Mouse (Mus musculus) spleen, adult 18-20 months (tissue): ENCODE measurements at regions not wholly inside any gene's neighbourhood (a gene's known extent, or its start where the extent isn't known, plus 50 kb on each side); places are given as distances from the start of the nearest gene placed in this dataset.
"Not testable (repeated sequence)": the region's sequence is repeated elsewhere in the genome, so short reads cannot be mapped to it uniquely, and the experiment has no call there.

Source experiments
- DNase-seq, 2 experiments: peaks; one replicate each; pipeline ENCODE4 v3.0.0; 2022; ENCODE audit warnings: mixed read lengths in 2 of 2

DNA sequence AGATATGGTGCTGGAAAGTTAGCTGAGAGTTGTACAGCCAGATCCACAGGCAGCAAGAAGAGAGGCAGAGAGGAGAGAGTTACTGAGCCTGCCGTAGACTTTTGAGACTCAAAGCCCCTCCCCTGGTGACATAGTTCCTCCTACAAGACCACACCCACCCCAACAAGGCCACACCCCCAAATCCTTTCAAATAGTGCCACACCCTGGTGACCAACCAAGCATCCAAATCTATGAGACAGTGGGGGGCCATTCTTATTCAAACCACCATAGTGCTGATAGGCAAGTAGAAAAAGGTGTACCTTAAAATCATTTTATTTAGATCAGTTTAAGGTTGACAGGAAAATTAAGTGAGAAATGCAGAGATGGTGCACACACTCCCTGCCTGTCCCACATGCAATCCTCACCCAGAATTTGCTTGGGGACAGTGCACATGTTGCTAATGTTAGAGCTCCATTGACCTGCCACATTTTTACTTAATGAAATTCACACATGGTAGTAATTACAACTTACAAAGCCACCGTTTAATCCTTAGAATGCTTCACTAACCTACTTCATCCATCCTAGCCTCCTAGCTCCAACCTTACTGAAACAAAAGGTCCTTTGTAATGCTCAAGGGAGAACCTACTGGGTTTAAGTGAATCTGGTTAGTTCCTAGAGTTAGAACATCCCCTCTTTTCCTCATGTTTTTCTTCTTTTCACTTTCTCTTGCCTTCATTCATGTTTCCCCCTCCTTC, 86.5 kb downstream of the Phlda1 start:
- DNase-seq: no peak

DNA sequence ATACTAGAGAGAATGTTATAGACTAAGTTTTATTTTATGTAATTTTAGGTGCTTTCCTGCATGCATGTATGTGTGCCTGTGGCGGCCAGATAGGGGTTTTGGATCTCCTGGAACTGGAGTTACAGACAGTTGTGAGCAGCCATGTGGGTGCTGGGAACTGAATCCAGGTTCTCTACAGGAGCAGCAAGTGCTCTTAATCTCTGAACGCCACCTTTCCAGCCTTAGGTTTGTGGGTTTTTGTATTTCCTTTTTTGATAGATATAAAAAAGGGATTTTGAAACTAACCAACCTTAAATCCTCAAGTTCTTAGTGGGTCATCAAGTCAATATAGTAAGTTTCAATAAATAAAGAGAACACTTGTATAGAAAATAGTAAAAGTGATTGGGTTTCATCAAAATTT, 87.2 kb downstream of the Phlda1 start:
- no peak for DNase-seq

DNA sequence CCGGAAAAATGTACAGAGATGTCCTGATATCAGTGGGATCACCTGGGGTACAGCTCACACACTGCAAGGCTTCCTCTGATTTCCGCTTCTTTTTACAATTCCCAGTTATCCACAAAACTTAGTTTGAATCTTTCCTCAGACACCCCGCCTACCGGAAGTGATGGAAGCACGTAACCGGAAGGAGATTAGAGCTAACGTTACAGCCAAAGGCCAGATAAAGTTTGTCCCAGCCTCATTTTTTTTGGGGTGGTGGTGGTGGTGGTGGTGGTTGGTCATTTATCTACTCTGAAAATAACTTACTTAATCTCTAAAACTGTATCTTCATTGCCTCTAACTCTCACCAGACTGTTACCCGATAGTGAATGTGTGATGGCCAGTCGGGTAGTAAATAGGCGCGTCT, 88.1 kb downstream of the Phlda1 start:
- no peak for DNase-seq

DNA sequence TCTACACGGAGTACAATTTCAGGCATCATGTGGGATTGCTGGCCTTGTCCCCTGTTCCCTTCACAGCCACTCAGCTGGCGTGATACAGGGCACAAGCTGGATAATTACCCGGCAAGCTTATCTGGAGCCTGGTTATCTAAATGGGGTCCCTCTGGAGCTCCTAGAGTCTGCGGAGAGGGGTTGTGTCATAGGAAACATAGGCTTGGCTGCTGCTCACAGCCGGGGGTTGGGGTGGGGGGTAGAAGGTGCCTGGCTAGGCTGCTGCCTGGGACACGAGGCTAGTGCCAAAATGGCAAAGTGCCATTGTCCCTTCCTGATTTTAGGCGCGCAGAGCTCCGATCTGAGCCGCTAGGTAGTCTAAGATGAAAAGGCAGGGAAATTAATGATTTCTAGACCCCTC, 88.6 kb downstream of the Phlda1 start:
- DNase-seq: no peak

DNA sequence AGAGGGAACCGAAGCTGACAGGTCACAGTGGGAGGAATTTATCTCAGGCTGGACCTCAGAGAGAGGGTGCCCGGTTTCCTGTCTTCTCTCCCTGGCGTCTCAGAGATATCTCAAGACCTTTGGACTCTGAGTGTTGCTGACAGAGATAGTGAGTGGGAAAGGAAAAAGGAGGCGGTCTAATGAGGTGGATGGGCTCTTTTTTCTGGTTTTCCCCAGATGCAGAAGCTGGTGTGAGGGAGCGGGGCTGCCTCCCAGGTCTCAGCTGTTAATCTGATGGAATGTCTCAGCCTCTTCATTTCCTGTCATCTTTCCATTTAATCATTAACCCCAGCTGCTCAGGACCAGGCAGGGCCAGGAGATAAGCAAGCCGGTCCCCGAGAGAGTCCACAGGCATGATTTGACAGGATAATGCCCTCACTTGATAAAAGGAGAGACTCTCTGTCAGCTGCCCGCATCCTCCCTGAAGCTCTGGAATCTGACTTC, 89.5 kb downstream of the Phlda1 start:
- no peak for DNase-seq

DNA sequence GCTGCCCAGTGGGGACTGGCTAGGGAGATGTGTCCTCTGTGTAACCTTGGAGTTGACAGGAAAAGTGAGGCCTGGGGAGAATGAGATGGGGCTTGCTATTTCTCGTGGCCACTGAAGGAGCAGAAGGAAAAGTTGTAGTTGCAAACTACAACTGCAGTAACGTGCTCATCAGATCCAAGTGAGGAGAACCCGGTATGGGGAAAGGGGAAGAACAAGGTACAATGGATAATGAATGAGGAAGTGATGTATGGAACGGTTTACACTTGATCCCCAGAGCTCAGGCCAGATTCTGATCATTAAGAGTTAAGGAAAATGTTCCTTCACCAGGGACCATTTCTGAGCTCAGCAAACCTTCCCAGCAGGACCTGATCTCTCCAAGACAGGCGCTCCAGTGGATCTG, 92.6 kb downstream of the Phlda1 start:
- DNase-seq: no peak

DNA sequence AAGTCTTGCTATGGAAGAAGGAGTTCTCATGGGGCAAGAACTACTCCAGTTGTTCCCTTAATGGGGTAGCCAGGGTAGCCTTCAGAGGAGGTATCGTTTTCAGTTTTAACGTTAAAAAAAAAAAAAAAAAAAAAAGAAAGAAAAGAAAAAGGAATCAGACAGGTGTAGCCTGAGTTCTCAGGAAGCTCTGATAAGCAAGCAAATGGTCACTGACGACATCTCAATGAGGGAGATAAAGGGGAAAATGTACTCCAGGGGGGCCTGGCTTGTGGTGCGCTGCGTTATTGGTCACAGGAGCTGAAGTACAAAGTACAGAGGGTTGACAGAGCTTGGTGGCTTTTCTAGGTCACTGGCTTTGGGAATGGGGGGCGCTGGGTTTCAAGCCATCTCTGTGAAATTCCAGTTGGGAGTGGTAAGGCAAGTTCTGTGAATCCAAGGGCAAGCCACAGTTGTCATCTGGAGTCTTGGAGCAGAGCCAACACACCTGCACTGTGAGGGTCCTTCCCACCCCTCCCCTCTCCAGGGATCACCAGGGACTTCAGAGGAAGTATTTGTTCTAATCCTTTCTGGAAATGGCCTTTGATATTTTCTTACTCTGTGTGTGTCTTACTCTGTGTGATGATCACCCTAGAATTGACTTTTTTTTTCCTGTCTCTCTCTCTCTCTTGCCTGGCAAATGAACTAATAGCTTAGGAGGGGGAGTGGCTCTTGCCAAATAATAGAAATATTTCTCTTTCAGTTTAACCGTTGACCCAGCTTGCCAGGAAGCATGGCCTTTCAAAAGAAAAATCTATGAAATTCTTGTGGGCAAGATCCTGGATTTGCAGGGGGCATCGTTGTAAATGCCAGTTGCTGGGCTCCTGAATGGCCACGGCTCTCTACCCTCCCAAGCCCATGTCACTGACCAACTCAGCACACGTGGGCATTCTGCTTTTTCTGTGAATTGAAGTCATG, 93.5 kb downstream of the Phlda1 start:
- DNase-seq: no peak

DNA sequence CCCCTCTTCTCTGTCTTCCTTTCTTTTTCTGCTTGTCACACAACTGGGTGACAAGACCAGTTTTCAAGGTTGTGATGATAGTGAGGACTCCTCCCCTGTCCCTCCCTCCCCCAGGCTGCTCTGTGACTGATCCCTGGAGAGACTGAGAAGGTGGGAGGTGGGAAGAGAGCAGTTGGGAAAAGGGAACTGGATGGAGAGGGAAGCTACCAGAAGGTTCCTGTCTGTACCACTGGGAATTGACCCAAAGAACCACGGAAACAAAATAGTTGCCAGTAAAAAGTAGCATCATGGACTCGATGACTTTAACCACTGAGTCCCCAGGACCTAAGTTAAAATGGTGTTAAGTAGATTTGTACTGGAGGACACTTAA, 94.2 kb downstream of the Phlda1 start:
- no peak for DNase-seq

DNA sequence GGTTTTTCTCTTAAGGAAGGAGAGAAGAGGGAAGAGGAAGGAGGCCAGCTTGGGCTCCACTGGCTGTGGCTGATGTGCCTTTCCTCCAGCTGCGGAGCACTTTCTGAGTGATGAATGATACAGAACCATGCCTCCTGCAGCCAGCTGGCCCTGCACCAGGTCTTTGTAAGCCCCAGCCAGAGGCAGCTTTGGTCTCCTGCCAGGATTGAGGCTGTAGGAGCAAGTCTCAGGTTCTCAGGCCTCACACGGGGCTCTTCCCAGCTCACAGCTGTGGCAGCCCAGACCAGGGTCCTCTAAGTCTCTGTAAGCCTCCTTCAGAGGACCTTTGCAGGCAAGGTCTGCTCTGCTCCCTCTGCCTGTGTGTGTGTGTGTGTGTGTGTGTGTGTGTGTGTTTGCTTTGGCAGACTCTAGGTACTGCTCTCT, 94.6 kb downstream of the Phlda1 start:
- peak in 1 of 2 experiments; percentile 8 for DNase-seq

DNA sequence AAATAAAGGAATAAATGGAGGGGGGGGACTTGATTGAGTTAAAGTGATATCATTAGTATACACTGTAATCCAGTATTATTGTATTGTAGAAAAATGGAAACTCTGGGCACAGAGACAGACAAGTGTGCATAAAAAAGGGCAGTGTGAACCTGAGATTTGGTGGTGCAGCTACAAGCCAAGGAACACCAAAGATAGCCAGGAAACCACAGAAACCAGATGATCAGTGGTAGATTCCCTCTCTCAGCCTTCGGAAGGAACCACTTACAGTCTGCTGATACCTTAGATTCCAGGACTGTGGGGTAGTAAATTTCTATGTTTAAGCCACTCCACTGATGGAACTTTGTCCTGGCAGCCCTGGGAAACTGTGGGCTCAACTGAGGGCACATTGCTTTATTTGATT, 97.1 kb downstream of the Phlda1 start:
- no peak for DNase-seq

DNA sequence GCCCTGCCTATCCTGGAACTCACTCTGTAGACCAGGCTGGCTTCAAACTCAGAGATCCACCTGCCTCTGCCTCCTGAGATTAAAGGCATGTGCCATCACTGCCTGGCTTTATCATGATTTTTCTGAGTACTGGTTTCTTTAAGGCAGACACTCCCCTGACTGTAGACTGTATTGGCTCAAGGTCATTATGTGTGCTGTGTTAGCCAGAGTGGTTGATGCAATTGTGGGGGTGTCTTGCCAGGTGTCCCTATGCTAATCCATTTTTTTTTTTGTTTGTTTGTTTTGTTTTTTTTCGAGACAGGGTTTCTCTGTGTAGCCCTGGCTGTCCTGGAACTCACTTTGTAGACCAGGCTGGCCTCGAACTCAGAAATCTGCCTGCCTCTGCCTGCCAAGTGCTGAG, 101.3 kb downstream of the Phlda1 start:
- DNase-seq: not testable (repeated sequence)

DNA sequence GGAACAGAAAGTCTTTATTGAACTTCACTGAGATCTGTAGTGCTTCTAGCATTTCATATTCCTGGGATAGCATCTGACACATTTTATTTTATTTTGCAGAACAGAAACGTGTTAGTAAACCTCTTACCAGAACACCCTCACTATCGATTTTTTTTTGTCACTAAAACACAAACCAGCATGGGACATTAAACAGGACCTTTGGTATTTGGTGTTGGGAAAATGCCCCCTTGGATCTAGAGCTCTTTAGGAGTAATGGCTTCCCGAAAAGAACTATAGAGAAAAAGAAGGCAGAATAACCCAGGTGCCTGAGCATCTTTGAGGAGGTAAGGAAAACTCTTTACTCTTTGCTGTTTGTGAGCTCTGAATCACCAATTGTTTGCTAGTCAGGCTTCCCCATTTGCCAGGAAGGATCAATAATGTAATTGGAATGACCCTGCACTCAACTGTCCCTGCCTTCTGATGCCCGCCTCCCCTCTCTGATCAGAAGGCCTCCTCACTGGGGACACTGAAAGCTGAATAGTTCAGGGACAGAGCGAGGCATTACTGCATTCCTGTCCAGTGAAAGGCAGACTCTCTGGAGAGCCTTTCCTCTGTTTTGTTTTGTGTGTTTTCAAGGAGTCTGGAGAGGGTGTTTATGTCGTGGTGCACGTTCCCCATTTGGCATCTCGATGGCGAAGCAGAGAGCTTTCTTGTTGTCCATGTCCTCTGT, 102.5 kb downstream of the Phlda1 start:
- no peak for DNase-seq

DNA sequence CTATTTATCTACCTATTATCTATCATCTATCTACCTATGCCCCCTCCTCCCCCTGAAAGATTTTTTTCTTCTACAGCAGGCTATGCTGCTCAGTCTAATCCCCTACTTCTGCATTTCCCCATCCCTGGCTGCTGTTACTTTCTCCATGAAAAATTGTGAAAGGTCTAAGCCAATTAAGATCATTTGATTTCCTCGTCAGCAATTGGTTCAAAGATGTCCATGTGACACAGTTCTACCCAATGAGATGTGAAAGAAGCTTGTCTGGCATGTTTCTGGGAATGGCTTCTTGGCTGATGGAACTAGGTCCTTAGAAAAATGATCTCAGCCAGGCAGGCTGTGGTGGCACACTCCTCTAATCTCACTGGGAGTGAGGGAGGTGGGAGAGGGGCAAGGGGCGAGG, 103.8 kb downstream of the Phlda1 start:
- no peak for DNase-seq

DNA sequence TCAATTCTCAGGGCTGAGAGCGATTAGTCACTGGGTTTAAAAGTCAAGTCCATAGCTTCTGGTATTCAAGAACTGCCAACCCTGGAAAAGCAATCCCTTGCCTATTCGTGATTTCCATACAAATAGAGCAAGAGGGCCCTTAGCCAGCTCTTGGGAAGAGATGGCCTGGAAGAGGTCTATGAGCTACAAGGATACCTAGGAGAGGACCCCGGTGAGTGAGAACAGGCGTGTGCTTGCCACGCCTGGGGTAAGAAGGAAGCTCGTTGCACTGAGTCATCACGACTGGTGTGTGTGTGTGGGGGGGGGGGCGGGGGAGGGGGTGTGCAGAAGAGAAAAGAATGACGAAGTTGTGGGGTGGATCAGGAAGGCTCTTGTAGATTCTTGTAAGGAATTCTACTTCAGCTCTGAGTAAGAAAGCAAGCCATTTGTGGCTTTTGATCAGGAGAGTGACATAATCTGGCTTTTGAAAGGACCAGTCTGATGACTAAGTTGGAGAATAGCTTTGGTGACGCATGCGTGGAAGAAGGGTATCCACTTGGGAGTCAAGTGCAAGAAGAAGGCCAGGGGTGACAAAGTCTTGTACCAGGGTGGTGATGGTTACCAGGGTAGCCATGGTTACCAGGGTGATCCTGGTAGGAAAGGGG, 113.7 kb downstream of the Phlda1 start:
- no peak for DNase-seq

DNA sequence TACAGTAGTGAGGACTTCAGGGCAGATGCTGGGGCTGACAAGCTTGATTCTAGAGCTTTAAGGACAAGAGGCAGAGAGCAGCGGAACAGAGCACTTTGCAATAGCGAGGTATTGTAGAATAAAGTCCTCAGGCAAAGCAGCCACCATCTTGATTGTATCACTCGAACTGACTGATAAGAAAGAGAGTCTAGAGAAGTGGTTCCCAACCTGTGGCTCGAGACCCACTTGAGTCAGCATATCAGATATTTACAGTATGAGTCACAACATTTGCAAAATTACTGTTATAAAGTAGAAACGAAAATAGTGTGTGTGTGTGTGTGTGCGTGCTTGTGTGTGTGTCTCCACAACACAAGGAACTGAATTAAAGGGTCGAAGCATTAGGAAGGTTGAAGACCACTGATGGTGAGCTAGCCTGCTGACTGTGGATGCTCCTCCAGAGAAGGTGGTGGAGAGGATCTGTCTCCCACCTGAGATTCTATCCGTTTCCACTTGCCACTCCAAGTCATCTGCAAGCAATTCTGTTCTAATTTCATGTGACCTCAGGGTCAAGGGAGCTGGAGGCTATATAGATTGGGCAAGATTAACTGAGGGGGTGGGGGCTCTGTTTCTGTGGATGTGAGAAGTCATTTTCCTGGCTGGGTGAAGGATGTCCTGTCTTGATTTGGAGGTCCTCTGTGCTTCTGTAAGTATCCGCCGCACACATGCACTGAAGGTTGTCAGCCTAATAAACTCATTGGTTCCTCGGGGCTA, 115.0 kb downstream of the Phlda1 start:
- no peak for DNase-seq

DNA sequence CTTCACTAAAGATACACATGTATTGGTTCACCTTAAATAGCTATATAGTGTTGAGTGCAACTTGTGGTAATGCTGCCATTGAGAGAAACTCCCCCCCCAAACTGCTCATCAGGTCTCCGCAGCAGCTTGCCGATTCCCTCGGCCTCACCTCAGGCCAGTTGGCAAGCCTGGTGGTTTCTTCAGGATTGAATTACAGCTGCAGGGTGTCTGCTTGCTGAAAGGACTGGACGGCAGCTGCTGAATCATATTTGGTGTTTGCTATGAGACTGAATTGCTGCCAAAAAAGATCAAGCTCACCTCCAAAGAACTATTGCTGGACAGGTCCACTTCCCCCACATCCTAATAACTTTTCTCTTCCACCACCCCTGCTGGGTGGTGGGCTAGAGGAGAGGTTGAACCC, 116.7 kb downstream of the Phlda1 start:
- DNase-seq: no peak

DNA sequence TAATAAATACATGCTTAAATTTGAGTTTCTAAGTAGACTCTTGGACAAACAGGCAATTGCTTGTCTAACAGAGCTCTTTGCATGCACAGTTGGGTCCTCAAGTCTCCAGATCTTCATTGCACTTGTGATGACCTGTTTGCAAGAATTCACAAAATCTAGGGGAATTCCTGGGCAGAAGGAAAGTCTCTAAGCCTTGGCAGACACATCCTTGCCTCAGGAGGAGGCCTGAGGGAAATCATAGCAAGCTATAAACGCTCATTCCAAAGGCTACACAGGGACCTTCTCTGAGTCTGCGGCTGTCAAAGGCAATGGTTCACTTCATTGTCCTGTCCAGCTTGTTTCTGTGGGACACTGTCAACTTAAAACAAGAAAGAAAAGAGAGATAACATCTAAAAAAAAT, 117.9 kb downstream of the Phlda1 start:
- no peak for DNase-seq

DNA sequence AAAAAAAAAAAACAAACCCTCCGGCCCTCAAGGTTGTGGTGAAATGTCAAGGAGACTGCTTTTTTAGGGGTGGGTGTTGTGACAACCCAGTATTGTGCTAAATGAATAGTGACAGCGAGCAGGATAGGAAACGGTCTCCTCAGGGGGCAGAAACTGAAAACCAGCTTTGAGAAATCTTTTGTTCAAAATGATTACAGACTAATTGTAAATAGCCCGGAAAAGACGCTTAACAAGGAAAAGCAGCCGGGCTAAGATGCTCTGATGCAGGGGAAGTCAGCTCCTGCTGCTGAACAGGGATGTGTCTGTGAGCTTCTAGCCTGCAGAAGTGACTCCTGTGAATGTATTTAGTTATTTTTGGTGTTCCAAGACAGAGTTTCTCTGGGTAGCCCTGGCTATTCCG, 118.5 kb downstream of the Phlda1 start:
- DNase-seq: no peak

DNA sequence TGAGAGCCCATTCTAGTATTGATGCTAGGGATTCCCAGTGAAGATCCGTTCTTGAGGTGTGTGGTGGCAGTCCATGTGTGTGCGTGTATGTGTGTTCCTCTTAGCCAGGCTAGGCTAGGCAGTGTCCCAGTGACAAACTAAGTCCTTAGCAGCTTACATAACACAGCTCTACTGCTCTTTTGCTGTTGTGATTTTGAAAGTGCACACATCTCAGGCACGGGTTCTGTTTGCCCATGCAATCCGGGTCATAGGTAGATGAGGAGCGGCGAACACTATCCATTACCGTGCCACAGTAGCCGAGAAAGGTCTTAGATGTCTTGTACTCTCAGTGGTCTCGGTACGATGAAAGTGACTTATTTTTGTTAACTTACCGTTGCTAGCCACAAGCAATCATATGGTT, 119.5 kb downstream of the Phlda1 start:
- no peak for DNase-seq

DNA sequence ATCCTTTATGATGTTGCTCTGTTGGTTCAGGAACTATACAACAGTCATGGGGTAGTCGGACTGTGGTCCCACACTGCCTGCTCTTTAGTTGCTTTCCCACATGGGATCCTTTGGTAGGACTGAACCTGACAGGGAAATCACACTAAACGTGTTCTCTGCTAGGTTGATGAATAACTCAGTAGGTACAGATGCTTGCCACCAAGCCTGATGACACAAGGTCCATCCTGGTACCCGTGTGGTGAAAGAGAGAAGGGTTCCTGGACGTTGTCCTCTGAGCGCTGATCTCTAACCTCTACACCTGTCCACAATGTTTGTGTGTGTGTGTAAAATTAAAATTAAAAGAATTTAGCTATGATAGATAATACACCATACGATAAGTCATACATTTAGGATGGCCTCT, 119.9 kb downstream of the Phlda1 start:
- DNase-seq: no peak

DNA sequence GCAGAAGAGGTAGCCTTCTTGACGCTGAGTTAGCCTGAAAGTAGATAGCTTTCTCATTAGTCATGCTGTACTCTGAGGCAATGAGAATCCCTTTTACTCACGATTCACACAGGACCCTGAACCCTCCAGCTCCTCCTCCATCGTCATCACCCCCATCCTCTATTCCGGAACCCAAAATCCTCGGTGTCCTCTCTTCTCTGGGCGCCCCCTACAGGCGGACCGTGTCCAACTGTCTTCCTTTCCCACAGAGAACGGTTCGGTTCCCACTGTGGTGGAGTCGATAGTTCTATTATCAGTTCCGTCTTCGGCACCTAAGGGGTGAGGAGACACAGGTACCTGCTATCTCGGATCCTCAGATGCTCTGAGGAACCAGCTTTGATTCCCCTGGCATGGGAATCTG, 130.2 kb downstream of the Phlda1 start:
- peak in 1 of 2 experiments; percentile 42 for DNase-seq

DNA sequence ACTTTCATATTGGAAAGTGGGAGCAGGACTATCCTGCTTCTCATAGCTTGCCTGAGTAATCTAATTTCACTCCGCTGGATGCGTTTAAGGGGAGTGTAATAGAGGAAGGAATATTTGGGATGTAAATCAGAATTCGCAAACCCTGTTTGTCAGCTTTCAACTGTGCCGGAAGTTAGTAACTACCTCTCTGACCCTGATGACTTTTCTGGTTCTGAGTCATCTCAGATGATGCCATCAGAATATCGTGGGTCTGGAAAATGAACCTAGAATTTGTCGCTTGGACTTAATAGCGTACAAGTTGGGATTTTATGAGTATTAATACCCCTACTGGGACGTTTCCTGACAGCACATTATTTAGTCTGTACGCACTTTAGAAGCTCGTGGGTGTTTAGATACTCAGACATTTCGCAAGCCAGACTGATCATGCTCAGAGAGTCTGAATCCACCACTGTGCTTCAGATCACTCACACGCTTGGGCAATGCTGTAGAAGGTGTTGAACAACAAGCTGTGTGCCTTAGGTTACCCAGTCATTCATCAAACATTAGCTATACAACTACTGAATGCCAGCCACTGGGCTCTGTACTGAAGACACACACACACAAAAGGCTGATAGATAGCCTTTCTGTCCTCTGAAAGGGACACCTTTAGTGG, 131.1 kb downstream of the Phlda1 start:
- no peak for DNase-seq
